Mouse (Mus musculus) testis, postnatal 10 days (tissue): ENCODE data around the gene Naif1.

Experiments
- DNase-seq: peaks from one replicate; pipeline ENCODE4 v3.0.0; 2021; ENCODE audit warnings: low spot score

Naif1 gene

DNA sequence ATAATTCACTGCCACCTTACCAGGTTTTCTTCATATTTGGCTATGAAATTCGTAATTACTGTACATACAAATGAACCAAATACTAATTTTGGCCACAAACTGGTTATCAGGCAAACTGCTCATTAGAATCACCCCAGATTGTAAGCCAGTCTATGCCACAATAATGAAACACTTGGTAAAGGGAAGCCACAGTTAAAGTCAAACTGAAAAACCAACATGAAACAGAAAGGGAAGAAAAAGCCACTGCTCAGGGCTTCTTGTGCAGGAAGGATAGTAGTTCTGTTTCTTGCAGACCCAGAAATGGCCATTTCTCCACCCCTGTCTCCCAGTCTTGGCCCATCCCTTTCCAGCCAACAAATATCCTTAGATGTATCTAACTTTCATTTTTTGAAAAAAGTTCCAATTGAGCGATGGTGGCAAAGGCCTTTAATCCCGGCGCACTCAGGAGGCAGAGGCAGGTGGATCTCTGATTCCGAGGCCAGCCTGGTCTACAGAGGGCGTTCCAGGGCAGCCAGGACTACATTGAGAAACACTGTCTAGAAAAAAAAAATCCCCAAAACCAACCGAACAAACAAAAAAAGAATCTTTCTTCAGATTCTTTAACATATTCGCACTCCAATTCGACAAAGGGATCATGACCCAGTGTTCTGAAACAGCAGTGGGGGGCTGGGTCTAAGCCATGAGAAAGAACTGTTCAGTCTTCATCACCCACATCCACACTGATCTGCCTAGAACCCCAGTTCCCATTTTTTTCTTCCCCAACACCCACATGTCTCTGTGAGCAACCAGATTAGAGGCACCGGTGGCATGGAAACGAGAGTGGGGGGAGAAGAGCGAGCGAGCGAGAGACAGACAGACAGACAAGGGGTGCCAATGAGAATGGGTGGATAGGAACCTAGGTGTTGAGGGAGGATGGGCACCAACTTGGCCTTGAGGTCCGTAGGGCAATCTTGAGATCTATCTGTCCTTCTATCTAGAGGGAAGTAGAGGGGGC is at the start of gene Naif1:
Gene Naif1 (plus strand): TSS at position 697 of the 994 bp plus-strand sequence.
- no peak for DNase-seq

DNA sequence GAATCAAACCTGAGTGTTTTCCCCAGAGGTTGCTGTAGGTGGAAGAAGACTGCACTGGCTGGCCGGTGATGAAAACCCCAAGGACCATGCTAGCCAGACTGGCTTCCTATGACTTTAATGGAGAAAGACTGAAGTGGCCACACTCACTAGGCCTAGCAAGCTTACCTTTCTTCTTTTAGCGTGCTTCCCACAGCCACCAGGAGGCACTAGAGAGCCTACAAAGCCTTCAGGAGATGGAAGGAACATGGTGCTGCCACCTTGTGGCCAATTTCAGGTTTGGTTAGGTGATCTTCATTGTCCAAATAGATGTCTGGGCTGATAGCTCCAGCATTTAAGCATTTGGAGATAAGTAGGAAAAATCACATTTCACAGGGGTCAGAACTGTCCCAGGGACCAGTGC is 45.6 kb upstream of the Naif1 start:
- DNase-seq: peak; percentile 97

DNA sequence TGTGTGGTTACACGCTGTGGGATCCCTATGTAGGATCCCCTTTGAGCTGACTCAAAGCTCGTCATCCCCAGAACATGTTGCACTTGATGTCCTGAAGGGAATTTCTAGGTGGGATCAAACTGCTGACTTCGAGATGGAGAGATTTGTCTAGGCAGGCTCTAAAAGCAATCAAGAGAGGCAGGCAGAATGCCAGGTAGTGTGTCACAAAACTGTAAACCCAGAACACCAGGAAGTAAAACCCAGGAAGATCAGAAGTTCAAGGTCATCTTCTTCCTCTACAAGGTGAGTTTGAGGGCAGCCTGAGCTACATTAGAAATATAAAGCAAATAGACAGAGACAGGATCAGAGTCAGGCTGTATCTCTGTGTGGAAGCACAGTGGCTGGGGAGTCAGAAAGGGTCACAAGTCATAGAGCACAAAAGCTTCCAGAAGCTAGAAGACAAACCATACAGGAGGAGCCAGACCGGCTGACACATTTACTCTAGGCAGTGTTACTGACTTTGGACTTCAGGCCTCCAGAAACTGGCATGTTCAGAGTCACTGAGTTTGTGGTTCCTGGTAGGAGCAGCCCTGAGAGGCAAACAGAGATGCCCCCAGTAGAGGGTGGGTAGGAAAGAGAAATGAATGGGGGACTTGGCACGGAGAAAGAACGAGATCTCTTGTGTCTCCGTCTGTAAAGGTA is 43.0 kb upstream of the Naif1 start:
- no peak for DNase-seq

DNA sequence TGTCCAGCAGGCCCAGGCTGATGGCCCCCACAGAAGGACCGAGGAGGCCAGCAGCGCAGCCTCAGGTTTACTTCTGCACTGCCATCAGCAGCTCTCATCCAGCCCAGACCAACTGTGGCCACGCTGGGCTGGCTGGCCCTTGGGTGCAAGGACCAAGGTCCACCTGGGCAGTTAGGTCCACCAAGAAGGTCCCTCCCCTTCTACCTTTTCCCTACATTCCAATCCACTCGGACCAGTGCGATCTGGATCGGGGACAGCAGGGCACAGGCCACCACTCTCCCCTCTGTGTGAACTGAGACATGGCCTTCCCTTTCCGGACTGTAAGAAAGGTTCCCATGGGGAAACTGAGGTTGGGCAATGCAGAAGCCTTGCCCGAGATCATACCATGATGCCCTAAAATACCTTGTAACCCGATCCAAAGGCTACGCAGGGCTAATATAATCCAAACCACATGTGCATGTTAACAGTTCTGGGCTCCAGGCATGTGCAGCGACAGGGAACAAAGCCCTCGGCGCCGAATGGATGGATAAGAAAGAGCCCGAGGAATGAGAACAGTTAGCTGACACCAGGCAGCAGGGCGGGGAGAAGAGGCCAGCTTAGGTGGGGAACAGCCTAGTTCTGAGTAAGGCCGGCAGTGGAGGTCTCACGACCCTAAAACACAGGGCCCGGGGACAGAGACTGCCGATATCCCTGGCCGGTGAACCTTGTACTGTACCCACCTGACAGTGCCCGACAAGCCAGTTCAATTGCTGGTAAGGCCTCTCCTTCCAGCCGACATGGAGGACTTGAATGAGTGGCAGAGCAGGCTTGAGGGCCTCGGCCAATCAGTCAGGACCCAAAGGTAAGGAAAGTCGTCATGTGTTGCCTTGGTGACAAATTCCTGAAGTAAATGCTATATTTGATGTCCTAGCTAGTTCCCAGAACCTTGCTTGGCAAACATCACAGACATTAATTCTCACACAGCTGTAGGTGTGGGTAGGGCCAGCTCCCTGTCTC is 41.5 kb upstream of the Naif1 start:
- no peak for DNase-seq

DNA sequence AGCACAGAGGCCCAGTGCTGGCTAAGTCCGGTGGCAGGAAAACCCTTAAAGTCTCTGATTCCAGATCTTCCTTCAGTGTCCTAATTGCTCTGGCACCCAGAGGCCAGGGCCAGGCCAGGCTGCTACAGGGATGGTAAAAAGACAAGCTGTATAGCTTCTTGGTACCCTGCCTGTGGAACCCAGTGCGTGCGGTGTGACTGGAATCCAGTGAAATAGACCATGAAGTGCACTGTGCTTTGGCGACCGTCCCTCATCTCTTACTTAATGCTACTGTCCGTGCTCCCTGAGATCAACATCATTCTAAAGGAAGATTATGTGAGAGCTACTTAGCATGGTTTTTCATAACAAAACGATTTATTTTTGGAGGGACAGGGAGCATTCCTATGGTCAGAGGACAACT is 38.9 kb upstream of the Naif1 start:
- DNase-seq: no peak

DNA sequence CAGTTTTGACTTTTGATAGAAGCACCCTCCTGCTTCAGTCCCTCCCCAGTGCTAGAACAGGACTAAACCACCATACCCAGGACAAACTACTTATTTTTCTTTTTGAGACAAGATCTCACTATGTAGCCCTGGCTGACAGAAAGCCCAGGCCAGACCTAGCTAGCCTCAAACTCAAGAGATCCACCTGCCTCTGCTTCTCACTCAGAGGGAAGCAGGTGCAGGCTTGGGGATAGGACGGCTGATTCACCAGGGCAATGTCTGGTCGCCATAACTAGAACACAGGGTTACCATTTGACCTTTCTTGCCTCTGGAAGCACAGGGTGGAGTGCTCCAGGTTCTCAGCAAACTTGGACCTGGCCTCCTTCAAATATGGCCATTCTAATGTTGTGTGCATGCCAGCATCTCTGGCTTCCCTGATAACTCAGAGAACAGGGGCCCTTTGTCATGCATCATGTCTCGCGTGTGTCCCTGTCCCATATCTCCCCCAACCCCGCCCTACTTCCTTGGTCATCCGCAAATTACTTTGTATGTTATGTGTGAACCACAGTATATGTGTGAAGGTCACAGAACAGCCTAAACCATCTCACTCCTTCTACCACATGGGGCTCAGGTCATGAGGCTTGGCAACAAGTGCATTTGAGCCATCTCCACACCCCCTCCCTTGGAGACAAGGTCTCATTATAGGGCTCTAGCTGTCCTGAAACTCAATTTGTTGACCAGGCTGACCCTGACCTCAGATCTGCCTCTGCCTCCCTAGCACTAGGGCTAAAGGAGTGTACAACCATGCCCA is 37.3 kb upstream of the Naif1 start:
- no peak for DNase-seq

DNA sequence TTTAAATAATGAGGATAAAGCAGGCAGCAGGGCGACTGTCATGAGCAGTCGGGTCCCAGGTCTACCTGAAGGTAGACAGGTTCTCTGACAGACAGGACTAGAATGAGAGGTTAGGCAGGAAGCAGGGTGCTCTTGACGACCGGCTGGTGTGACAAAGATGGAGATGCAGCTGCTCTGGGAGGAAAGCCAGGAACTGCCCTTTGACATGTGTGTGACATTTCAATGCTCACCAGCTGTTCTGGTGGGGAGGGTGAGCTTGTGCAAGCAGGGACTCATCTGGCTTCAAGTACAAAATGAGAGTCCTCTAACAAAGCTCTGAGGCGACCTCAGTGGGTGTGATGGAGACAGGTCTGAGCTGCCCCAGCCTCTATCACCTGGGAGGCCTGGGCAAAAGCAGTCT is 36.3 kb upstream of the Naif1 start:
- no peak for DNase-seq

DNA sequence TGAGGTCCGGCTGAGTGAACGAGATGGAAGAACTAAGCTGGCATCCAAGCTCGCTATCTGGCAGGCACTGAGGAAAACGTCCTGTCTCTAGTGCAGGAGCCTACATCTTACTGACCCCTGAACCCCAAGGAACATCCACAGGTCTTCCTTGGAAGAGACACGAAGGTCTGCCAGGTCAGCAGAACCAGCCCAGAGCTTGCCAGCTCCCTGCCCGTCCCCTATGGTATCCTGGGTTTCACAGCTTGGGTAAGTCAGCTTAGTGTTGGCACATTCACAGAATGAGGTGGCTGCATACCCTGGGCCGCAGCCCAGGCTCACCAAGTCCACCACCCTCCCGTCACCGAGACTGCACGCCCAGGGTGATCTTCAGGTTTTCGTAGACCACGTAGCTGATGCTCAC is 34.5 kb upstream of the Naif1 start:
- no peak for DNase-seq

DNA sequence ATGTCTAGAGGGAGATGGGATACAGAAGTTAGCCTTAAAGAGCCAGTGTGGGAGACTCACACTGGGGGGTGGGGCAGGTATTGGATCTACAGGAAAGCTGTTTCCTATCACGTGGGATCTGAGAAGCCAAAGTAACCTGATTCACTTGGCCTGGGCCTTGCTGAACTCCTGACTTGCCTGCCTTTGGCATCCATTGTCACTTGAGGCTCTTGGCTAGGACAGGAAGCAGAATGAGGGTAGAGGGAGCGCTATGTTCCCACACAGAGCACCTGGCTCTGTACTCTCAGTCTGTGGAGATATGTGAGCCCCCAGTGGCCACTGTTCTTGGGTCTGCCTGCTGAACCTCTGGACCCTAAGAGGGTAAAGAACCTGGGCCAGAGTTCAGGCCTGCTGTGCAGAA is 33.7 kb upstream of the Naif1 start:
- DNase-seq: no peak

DNA sequence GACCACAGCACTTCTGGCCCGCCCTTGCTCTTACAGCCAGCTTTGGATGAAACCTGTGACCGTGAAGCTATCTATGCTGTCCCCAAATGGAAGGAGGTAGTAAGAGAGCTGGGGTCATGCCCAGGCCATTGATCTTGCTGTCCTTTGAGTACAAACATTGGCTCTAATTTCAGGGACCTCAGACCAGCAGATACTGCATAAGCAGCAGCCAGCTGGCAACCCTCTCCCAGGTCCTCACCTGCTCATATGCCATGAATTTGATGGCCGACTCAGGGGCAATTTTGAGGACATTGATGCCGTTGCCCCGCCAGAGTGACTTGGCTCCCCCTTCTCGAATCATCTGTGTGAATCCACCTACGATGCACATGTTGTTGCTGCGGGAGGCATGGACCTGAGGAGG is 32.8 kb upstream of the Naif1 start:
- DNase-seq: no peak

DNA sequence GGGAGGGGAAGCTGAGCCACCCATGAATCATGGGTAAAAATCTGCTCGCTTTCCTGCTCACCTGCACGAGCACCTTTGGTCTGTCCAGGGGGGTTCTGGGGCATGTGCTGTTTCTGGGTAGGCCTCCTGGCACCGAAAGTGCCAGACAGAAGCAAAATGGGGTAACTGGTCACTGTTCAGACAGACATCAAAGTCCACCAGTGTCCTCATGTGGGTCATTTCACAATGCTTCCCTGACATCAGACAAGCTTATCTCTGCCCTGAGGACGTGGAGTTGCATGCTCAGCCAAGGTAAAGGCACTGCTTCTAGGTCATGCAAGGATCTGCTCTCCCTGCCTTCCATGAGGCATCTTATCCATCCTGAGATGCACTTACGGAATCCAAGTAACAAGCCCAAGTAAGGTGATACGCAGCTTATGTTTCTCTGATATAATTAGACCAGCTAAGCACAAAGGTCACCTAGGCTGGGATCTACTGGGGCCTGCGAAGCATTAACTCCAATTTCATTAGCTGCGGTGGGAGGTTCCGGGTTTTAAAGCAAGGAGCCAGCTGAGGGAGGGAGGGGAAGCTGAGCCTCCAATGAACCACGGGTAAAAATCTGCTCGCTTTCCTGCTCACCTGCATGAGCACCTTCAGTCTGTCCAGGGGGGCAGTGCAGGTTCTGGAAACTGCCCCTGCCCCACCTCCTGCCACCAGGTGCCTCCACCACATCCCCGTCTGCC is 31.7 kb upstream of the Naif1 start:
- DNase-seq: no peak

DNA sequence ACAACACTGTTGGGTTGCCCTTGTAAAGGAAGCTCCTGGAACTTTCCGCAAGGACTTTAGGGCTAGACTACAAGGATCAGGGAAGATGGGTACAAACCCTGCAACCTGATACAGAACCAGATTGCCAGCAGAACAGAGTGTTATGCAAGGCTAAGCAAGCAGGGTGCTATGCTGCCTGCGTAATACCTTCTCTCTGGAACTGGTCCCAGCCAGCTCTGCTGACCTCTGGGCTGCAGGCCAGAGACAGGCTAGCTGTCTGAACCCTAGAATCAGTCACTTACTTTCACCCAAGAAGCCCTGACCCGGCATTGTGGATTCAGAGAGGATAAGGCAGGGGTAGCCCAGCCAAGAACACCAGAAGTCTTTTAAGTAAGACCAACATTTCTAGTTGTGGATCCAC is 30.9 kb upstream of the Naif1 start:
- no peak for DNase-seq

DNA sequence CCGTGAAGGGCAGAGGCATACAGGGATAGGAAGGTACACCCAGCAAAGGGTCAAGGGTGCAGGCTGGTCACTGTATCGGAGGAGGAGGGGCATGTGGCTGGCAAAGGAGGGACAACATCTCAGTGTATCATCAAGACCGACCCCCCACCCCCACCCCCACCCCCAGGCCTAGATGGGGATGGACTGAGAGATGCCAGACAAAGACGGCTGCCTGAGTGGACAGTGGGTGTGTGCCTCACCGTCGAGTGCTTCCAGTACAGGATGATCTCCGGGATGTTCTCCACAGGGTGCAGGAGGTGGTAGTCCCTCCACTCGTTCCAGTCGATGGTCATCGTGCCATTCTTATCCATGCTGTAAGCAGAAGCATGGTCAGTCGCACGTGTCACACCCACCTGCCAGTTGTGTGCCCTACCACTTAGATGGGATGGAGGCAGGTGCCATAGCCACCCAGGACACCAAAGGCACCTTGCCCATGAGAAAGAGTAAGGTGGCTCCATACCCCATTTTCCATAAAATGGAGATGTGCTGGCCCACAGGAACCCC is 30.1 kb upstream of the Naif1 start:
- no peak for DNase-seq

DNA sequence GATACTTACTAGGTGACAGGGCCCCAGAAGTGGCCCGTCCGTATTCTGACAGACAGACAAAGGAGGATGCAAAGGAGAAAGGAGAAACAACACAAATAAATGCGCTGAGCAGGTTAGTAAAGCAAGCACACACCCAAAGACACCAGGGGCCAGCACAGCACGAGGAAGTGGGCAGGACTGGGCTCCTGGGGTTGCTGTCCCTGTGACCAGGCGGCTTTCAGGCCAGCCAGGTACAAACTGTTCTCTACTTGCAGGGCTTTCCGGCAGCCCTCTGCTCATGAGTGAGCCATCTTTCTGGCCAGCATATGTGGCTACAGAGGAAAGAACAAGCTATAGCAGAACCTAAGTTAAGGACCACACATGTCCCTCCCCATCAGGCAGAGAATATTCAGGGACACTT is 29.6 kb upstream of the Naif1 start:
- no peak for DNase-seq

DNA sequence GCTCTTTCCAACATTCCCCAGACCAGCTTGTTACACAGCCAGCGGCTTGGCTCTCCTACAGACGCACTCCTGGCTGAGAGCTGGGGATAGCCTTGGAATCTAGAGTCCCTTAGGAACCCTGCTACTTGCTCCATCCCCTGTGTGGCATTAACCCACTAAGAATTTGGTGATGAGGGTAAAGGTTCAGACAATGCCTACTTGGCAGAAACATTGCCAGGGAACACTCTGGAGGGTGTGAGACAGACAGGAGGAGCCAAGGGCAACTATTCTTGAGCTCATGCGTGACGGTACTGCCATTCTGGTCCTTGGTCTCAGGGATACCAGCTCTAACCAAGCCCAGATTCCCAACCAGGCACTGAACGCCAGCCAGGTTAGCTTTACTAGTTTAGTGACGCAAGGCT is 28.4 kb upstream of the Naif1 start:
- DNase-seq: no peak

DNA sequence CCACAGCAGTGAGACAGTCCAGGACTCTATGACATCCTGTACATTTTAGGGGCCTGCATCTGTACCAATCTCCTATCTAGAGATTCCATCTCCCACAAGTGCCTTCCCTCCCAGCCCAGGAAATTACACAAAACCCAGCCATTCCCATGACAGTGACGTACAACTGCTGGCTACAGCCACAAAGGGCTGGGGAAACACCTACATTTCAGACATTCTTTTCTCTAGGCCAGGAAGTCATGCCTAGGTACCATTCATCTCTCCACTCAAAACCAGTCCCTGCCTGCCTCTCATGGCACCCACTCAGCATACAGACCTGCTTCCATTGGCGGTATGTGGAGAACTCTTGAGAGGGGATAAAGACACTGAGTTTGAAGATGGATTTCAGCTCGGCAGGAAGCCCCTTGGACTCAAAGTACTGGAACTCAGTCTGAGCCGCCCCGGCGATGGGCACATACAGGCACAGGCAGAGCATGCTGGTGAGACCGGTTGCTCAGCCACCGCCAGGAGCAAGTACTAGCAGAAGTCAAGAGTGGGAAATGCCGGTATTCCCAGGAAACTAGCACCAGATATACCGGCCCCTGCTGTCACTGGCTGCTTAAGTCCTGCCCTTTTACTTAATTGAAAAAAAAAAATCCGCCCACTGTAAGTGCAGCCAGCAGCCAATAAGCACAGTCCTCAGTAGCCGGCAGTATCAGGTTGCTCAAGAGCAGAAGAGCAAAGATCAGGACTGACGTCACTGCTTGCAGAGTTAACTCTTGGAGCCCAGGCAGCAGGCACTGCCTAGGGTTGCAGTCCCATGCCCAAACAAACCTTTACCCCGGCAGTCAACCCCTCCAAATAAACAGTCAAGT is 26.6 kb upstream of the Naif1 start:
- DNase-seq: no peak

DNA sequence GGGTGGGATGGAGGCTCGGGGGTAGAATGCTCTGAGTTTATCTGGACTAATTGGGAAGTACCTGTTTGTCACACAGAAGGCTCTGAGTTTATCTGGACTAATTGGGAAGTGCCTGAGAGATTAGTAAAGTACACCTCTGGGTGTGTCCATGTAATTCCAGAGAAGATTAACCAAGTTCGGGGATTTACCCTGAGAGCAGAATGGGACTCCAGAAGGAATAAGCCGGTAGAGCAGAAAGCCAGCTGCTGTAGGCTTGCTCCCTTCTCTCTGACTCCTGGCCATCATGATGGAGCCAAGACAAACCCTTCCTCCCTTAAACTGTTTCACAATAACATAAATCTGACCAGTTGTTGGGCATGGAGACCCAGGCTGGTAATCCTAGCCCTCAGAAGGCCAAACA is 25.5 kb upstream of the Naif1 start:
- DNase-seq: no peak

DNA sequence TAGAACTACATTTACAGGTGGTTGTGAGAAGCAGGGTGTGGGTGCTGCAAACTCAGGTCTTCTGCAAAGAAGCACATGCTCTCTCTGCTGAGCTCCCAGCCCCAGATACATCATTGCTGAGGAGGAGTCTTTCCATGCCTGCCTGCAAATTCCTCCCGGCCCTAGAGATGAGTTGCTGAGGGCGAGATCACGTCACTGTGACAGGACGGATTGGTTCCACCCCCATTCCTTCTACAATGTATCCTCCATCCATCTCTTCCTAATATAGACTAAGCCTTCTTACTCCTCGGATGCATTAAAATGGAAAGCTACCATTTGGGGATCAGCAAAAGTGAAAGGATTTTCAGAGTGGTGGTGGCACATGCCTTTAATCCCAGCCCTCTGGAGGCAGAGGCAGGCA is 24.7 kb upstream of the Naif1 start:
- DNase-seq: no peak

DNA sequence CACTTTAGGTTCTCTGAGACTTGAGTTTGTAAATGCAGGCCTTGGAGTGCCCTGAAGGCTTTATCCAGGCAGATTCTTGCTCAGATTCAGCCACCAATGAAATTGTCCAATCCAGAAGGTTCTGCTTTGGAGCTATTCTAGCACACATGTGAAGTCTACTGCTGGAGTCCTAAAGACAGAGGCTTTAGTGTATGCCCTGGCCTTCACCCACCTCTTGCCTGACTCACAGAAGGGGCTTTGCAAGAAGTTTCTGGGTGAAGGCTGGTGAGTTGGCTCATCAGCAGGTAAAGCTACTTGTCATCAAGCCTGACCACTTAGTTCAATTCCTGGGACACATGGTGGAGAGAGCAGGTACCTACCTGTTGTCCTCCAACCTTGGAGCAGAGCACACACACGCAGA is 24.1 kb upstream of the Naif1 start:
- DNase-seq: no peak
